Mouse (Mus musculus): ENCODE data around the gene Slc8b1. TPM values are rescaled to one million over a fixed set of nuclear protein-coding genes. Genes with fewer than 3 reads are reported as not detected.
"Not testable (repeated sequence)": the region's sequence is repeated elsewhere in the genome, so short reads cannot be mapped to it uniquely, and the experiment has no call there.

The Slc8b1 gene
- total and polyA plus RNA-seq, 2 experiments = 40.6 to 52.4 TPM

- Histone ChIP-seq H3K4me3 (ENCODE audit: insufficient read depth, low read depth, low read length) (no peak overlapping the region), H3K27me3 (ENCODE audit: control insufficient read depth, insufficient read depth, low read length) (no peaks in the 10 kb centered on the region), H3K9ac (ENCODE audit: low read depth, low read length) (peak overlapping the region; percentile 45; the same call in 1 of the 2 replicates), H3K4me1 (ENCODE audit: control insufficient read depth, insufficient read depth, low read length) (peaks cover 24% of the 10 kb centered on the region), H3K27ac (replicated peaks; ENCODE audit: insufficient read depth, low read depth, low read length) (peak overlapping the region; percentile 15; the same call in 1 of the 2 replicates), H3K36me3 (ENCODE audit: control insufficient read depth, insufficient read depth, low read length) (no peaks in the 10 kb centered on the region), H3K79me2 (ENCODE audit: control insufficient read depth, insufficient read depth, low read length) (no peaks in the 10 kb centered on the region; the same call in 1 of the 2 replicates)
- DNase-seq (ENCODE audit: extremely low read depth, low read depth, low spot score) = peak; percentile 58
- WGBS = 58% methylated on average over 13 of the region's 13 CpGs
- TF ChIP-seq CTCF (IDR thresholded peaks at IDR 0.05; ENCODE audit: low read depth, low read length) (no peak), POLR2A (IDR thresholded peaks at IDR 0.05; ENCODE audit: extremely low read depth, insufficient read depth, low read length) (no peak)
Measured at GRCm38 (mm10) chr5:120495703-120496226, 15.2 kb upstream of the Slc8b1 start.

- no peak for TF ChIP-seq CTCF (IDR thresholded peaks at IDR 0.05; ENCODE audit: low read depth, low read length)
- no peak for TF ChIP-seq POLR2A (IDR thresholded peaks at IDR 0.05; ENCODE audit: extremely low read depth, insufficient read depth, low read length)
- no peaks in the 10 kb centered on the region for H3K27me3 ChIP-seq (ENCODE audit: control insufficient read depth, insufficient read depth, low read length)
- H3K27ac ChIP-seq (replicated peaks; ENCODE audit: insufficient read depth, low read depth, low read length) = no peak overlapping the region
- H3K4me3 ChIP-seq (ENCODE audit: insufficient read depth, low read depth, low read length) = no peak overlapping the region
- H3K9ac ChIP-seq (ENCODE audit: low read depth, low read length) = no peak overlapping the region
- 51% methylated on average over 3 of the region's 3 CpGs for WGBS
- H3K36me3 ChIP-seq (ENCODE audit: control insufficient read depth, insufficient read depth, low read length) = no peaks in the 10 kb centered on the region
- H3K4me1 ChIP-seq (ENCODE audit: control insufficient read depth, insufficient read depth, low read length) = peaks cover 27% of the 10 kb centered on the region
- DNase-seq (ENCODE audit: extremely low read depth, low read depth, low spot score) = peak; percentile 61
- peaks cover 7% of the 10 kb centered on the region; the same call in 1 of the 2 replicates for H3K79me2 ChIP-seq (ENCODE audit: control insufficient read depth, insufficient read depth, low read length)
Measured at GRCm38 (mm10) chr5:120497071-120497470, 13.9 kb upstream of the Slc8b1 start.

- H3K27ac ChIP-seq (replicated peaks; ENCODE audit: insufficient read depth, low read depth, low read length) = no peak overlapping the region
- H3K27me3 ChIP-seq (ENCODE audit: control insufficient read depth, insufficient read depth, low read length) = no peaks in the 10 kb centered on the region
- TF ChIP-seq CTCF (IDR thresholded peaks at IDR 0.05; ENCODE audit: low read depth, low read length) = no peak
- WGBS = 91% methylated on average over 4 of the region's 4 CpGs
- H3K4me3 ChIP-seq (ENCODE audit: insufficient read depth, low read depth, low read length) = no peak overlapping the region
- no peak overlapping the region for H3K9ac ChIP-seq (ENCODE audit: low read depth, low read length)
- no peaks in the 10 kb centered on the region for H3K36me3 ChIP-seq (ENCODE audit: control insufficient read depth, insufficient read depth, low read length)
- H3K4me1 ChIP-seq (ENCODE audit: control insufficient read depth, insufficient read depth, low read length) = peaks cover 25% of the 10 kb centered on the region
- DNase-seq (ENCODE audit: extremely low read depth, low read depth, low spot score) = no peak
- H3K79me2 ChIP-seq (ENCODE audit: control insufficient read depth, insufficient read depth, low read length) = peaks cover 16% of the 10 kb centered on the region; the same call in 1 of the 2 replicates
Measured at GRCm38 (mm10) chr5:120499202-120499601, 11.8 kb upstream of the Slc8b1 start.

GRCm38 (mm10) chr5:120500609-120501008, 10.4 kb upstream of the Slc8b1 start:
- H3K9ac ChIP-seq (ENCODE audit: low read depth, low read length) = not testable (repeated sequence)
- H3K4me1 ChIP-seq (ENCODE audit: control insufficient read depth, insufficient read depth, low read length) = peaks cover 22% of the 10 kb centered on the region
- WGBS = 90% methylated on average over 9 of the region's 9 CpGs

GRCm38 (mm10) chr5:120502147-120502621, 8.8 kb upstream of the Slc8b1 start:
- WGBS = 55% methylated on average over 9 of the region's 9 CpGs
- Histone ChIP-seq H3K36me3 (ENCODE audit: control insufficient read depth, insufficient read depth, low read length) (no peaks in the 10 kb centered on the region), H3K27me3 (ENCODE audit: control insufficient read depth, insufficient read depth, low read length) (no peaks in the 10 kb centered on the region), H3K79me2 (ENCODE audit: control insufficient read depth, insufficient read depth, low read length) (peaks cover 16% of the 10 kb centered on the region; the same call in 1 of the 2 replicates), H3K27ac (replicated peaks; ENCODE audit: insufficient read depth, low read depth, low read length) (peak overlapping the region; percentile 67; the same call in 1 of the 2 replicates), H3K4me3 (ENCODE audit: insufficient read depth, low read depth, low read length) (peak overlapping the region; percentile 76; the same call in 1 of the 2 replicates), H3K4me1 (ENCODE audit: control insufficient read depth, insufficient read depth, low read length) (peaks cover 15% of the 10 kb centered on the region), H3K9ac (ENCODE audit: low read depth, low read length) (peak overlapping the region; percentile 88)
- TF ChIP-seq POLR2A (IDR thresholded peaks at IDR 0.05; ENCODE audit: extremely low read depth, insufficient read depth, low read length) (no peak), CTCF (IDR thresholded peaks at IDR 0.05; ENCODE audit: low read depth, low read length) (no peak)
- no peak for DNase-seq (ENCODE audit: extremely low read depth, low read depth, low spot score)

More at GRCm38 (mm10) chr5:120500609-120501008, 10.4 kb upstream of the Slc8b1 start:
- peaks cover 16% of the 10 kb centered on the region; the same call in 1 of the 2 replicates for H3K79me2 ChIP-seq (ENCODE audit: control insufficient read depth, insufficient read depth, low read length)
- H3K4me3 ChIP-seq (ENCODE audit: insufficient read depth, low read depth, low read length); H3K27me3 ChIP-seq (ENCODE audit: control insufficient read depth, insufficient read depth, low read length); H3K27ac ChIP-seq (replicated peaks; ENCODE audit: insufficient read depth, low read depth, low read length); DNase-seq (ENCODE audit: extremely low read depth, low read depth, low spot score); H3K36me3 ChIP-seq (ENCODE audit: control insufficient read depth, insufficient read depth, low read length): not testable (repeated sequence)

- TF ChIP-seq CTCF (IDR thresholded peaks at IDR 0.05; ENCODE audit: low read depth, low read length) = no peak
- TF ChIP-seq POLR2A (IDR thresholded peaks at IDR 0.05; ENCODE audit: extremely low read depth, insufficient read depth, low read length) = no peak
- 6% methylated on average over 12 of the region's 12 CpGs for WGBS
- peak overlapping the region; percentile 67 for H3K27ac ChIP-seq (replicated peaks; ENCODE audit: insufficient read depth, low read depth, low read length)
- H3K36me3 ChIP-seq (ENCODE audit: control insufficient read depth, insufficient read depth, low read length) = no peaks in the 10 kb centered on the region
- no peaks in the 10 kb centered on the region for H3K27me3 ChIP-seq (ENCODE audit: control insufficient read depth, insufficient read depth, low read length)
- H3K4me1 ChIP-seq (ENCODE audit: control insufficient read depth, insufficient read depth, low read length) = peaks cover 14% of the 10 kb centered on the region
- DNase-seq (ENCODE audit: extremely low read depth, low read depth, low spot score) = no peak
- H3K79me2 ChIP-seq (ENCODE audit: control insufficient read depth, insufficient read depth, low read length) = peaks cover 16% of the 10 kb centered on the region; the same call in 1 of the 2 replicates
- H3K4me3 ChIP-seq (ENCODE audit: insufficient read depth, low read depth, low read length) = peak overlapping the region; percentile 76
- H3K9ac ChIP-seq (ENCODE audit: low read depth, low read length) = peak overlapping the region; percentile 88
Measured at GRCm38 (mm10) chr5:120502675-120503143, 8.3 kb upstream of the Slc8b1 start.
